30 mouse cellular contexts compared by ENCODE assay signal in the genomic region with DNA sequence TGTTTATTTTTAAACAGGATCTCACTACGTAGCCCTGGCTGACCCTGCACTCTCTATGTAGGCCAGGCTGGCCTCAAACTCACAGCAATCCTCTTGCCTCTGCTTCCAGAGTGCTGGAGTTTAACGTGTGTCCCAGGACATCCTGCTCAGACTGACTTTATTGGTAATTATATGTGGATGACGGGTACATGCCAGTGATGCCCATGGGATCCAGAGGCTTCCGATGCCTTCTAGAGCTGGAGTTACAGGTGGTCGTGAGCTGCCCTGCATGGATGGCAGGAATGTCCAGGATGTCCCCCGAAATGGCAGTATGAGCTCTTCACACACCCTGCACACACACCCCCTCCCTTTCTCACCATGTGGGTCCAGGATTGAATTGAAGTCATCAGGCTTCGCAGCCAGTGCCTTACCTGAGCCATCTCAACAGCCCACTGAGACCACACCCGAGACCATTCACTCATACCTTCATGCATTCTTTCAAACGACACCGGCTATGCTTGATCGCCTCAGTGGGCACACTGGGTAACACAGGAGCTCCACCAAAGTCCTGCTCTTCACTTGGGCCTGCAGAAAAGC. TPM values are rescaled to one million over a fixed set of nuclear protein-coding genes. Genes with fewer than 3 reads are reported as not detected.
A peak's percentile ranks its signal among the peaks of the same experiment; 100 is the strongest.
DNase-seq lines count a peak whose midpoint lies in the region; ATAC-seq lines count a peak whose summit lies in the region.
"Had no signal": no experiment of that assay in that cellular context is flagged by ENCODE, and none has a peak within 500 bp of the region (broad histone marks: within the 10 kb centered on the region; RNA-seq: fewer than 3 reads in every experiment).

No protein-coding gene starts in this region.

- H3K9me3 ChIP-seq in forebrain, embryonic 11.5 days (ENCODE audit: control insufficient read depth, low read length), result no peaks in the 10 kb centered on the region
- H3K9me3 ChIP-seq in forebrain, embryonic 10.5 days, result no peaks in the 10 kb centered on the region
- no peaks in the 10 kb centered on the region for H3K9me3 ChIP-seq in midbrain, embryonic 11.5 days (ENCODE audit: control insufficient read depth, low read length)
- H3K9me3 ChIP-seq in midbrain, embryonic 15.5 days, result no peaks in the 10 kb centered on the region
- H3K9me3 ChIP-seq in embryonic facial prominence, embryonic 10.5 days, result no peaks in the 10 kb centered on the region
- H3K9me3 ChIP-seq: forebrain, embryonic 12.5 days; forebrain, embryonic 15.5 days; heart, embryonic 12.5 days; heart, embryonic 15.5 days had no signal

- DNase-seq in forebrain, embryonic 11.5 days (ENCODE audit: low spot score), result peak; percentile 43
- no peak for DNase-seq in forebrain, embryonic 10.5 days (ENCODE audit: extremely low spot score, low spot score)
- DNase-seq in midbrain, embryonic 11.5 days (ENCODE audit: low spot score, missing footprints), result peak; percentile 65
- DNase-seq in R1 (ENCODE audit: low read depth, low spot score), result peak; percentile 69
- no peak for DNase-seq in layer of hippocampus, adult 9-11 months
- no peak for DNase-seq in embryonic facial prominence, embryonic 10.5 days (ENCODE audit: low spot score)
- no peak for DNase-seq in layer of hippocampus, postnatal 36 days
- DNase-seq: adrenal gland, adult 8-10 months; adrenal gland, postnatal 25 days; B cell, adult 2 months; cerebellum, adult 11-12 months; cerebellum, adult 8-10 months; cerebellum, postnatal 10 days; cerebellum, postnatal 36 days; embryo, embryonic 11 days; gastrocnemius, postnatal 25 days; heart, adult 2 months; heart, postnatal 10 days; heart, postnatal 4 days had no signal

- WGBS in forebrain, embryonic 11.5 days, result 88% methylated on average over 11 of the region's 11 CpGs
- WGBS in forebrain, embryonic 10.5 days, result 93% methylated on average over 11 of the region's 11 CpGs
- 87% methylated on average over 11 of the region's 11 CpGs for WGBS in midbrain, embryonic 11.5 days
- WGBS in midbrain, embryonic 15.5 days, result 89% methylated on average over 11 of the region's 11 CpGs
- WGBS in embryonic facial prominence, embryonic 10.5 days, result 90% methylated on average over 11 of the region's 11 CpGs

- H3K9ac ChIP-seq in forebrain, embryonic 11.5 days (ENCODE audit: low read length), result no peak overlapping the region
- H3K9ac ChIP-seq in midbrain, embryonic 11.5 days (ENCODE audit: low read length), result no peak overlapping the region
- H3K9ac ChIP-seq in midbrain, embryonic 15.5 days, result no peak overlapping the region
- H3K9ac ChIP-seq: forebrain, embryonic 12.5 days; forebrain, embryonic 15.5 days; heart, embryonic 12.5 days; heart, embryonic 15.5 days; hindbrain, embryonic 14.5 days had no signal

- no peak overlapping the region for H3K4me3 ChIP-seq in forebrain, embryonic 11.5 days (ENCODE audit: low read depth, low read length)
- H3K4me3 ChIP-seq in forebrain, embryonic 10.5 days, result no peak overlapping the region
- no peak overlapping the region for H3K4me3 ChIP-seq in midbrain, embryonic 11.5 days (ENCODE audit: low read depth, low read length)
- H3K4me3 ChIP-seq in midbrain, embryonic 15.5 days, result no peak overlapping the region
- H3K4me3 ChIP-seq in embryonic facial prominence, embryonic 10.5 days, result no peak overlapping the region
- H3K4me3 ChIP-seq: forebrain, embryonic 12.5 days; forebrain, embryonic 15.5 days; heart, adult 2 months; heart, embryonic 12.5 days; heart, embryonic 15.5 days had no signal

- no peaks in the 10 kb centered on the region for H3K4me1 ChIP-seq in forebrain, embryonic 11.5 days (replicated peaks; ENCODE audit: control insufficient read depth, insufficient read depth, low read length)
- peaks cover 35% of the 10 kb centered on the region for H3K4me1 ChIP-seq in forebrain, embryonic 10.5 days
- peaks cover 5% of the 10 kb centered on the region for H3K4me1 ChIP-seq in midbrain, embryonic 11.5 days (ENCODE audit: control insufficient read depth, insufficient read depth, low read length)
- H3K4me1 ChIP-seq in midbrain, embryonic 15.5 days, result peaks cover 13% of the 10 kb centered on the region
- H3K4me1 ChIP-seq in embryonic facial prominence, embryonic 10.5 days, result peaks cover 40% of the 10 kb centered on the region

- no peaks in the 10 kb centered on the region for H3K27me3 ChIP-seq in forebrain, embryonic 11.5 days (ENCODE audit: control insufficient read depth, insufficient read depth, low read length)
- no peaks in the 10 kb centered on the region for H3K27me3 ChIP-seq in forebrain, embryonic 10.5 days (ENCODE audit: poor library complexity, severe bottlenecking)
- no peaks in the 10 kb centered on the region for H3K27me3 ChIP-seq in midbrain, embryonic 11.5 days (ENCODE audit: control insufficient read depth, insufficient read depth, low read length)
- no peaks in the 10 kb centered on the region for H3K27me3 ChIP-seq in midbrain, embryonic 15.5 days (replicated peaks)
- H3K27me3 ChIP-seq in embryonic facial prominence, embryonic 10.5 days (replicated peaks; ENCODE audit: low read depth, poor library complexity, severe bottlenecking), result no peaks in the 10 kb centered on the region
- H3K27me3 ChIP-seq: forebrain, embryonic 12.5 days; forebrain, embryonic 15.5 days; heart, embryonic 12.5 days; heart, embryonic 15.5 days; Patski had no signal

- ATAC-seq in forebrain, embryonic 11.5 days (replicated peaks; ENCODE audit: low FRiP score), result no peak
- ATAC-seq in midbrain, embryonic 11.5 days (ENCODE audit: low FRiP score), result no peak
- no peak for ATAC-seq in midbrain, embryonic 15.5 days (replicated peaks)
- ATAC-seq: activated CD4-positive, CD25-positive, alpha-beta regulatory T cell, adult 4 months; forebrain, embryonic 15.5 days; hindbrain, postnatal 0 days; inflammation-experienced regulatory T-cells, adult 6 months; intestine, embryonic 16.5 days; Patski had no signal

- no peak overlapping the region for H3K4me2 ChIP-seq in forebrain, embryonic 11.5 days (ENCODE audit: low read depth, low read length, severe bottlenecking)
- H3K4me2 ChIP-seq in midbrain, embryonic 11.5 days, result no peak overlapping the region
- no peak overlapping the region for H3K4me2 ChIP-seq in midbrain, embryonic 15.5 days
- H3K4me2 ChIP-seq: forebrain, embryonic 12.5 days; forebrain, embryonic 15.5 days; heart, embryonic 12.5 days; heart, embryonic 15.5 days; hindbrain, embryonic 14.5 days had no signal

- H3K36me3 ChIP-seq in forebrain, embryonic 11.5 days (ENCODE audit: control insufficient read depth, insufficient read depth, low read length), result peaks cover 8% of the 10 kb centered on the region; the same call in 1 of the 2 replicates
- peaks cover 48% of the 10 kb centered on the region for H3K36me3 ChIP-seq in forebrain, embryonic 10.5 days (replicated peaks)
- peaks cover 11% of the 10 kb centered on the region; the same call in 1 of the 2 replicates for H3K36me3 ChIP-seq in midbrain, embryonic 11.5 days (ENCODE audit: control insufficient read depth, insufficient read depth, low read length)
- H3K36me3 ChIP-seq in midbrain, embryonic 15.5 days (replicated peaks), result peaks cover 12% of the 10 kb centered on the region
- H3K36me3 ChIP-seq in embryonic facial prominence, embryonic 10.5 days (replicated peaks), result peaks cover 42% of the 10 kb centered on the region

- H3K27ac ChIP-seq in forebrain, embryonic 11.5 days (ENCODE audit: low read depth, low read length), result no peak overlapping the region
- H3K27ac ChIP-seq in forebrain, embryonic 10.5 days, result no peak overlapping the region
- H3K27ac ChIP-seq in midbrain, embryonic 11.5 days (ENCODE audit: low read depth, low read length), result no peak overlapping the region
- H3K27ac ChIP-seq in midbrain, embryonic 15.5 days, result no peak overlapping the region
- H3K27ac ChIP-seq in embryonic facial prominence, embryonic 10.5 days (replicated peaks), result no peak overlapping the region
- H3K27ac ChIP-seq: forebrain, embryonic 12.5 days; forebrain, embryonic 15.5 days; heart, adult 2 months; heart, embryonic 15.5 days; hindbrain, embryonic 14.5 days; hindbrain, postnatal 0 days had no signal

RNA-seq across cellular contexts. Expression of a gene that starts 5.4 kb away (rescaled TPM):
- polyA plus RNA-seq in forebrain, embryonic 11.5 days (2014; fragmentation: Nextera tagmentation; extraction: Ambion mirVana), result 1,000 and 1,067 TPM in 2 replicates
- polyA plus RNA-seq in forebrain, embryonic 10.5 days (2016; fragmentation: Nextera tagmentation; extraction: Ambion mirVana), result 1,247 and 1,263 TPM in 2 replicates
- 980 and 1,048 TPM in 2 replicates for polyA plus RNA-seq in midbrain, embryonic 11.5 days (2014; fragmentation: Nextera tagmentation; extraction: Ambion mirVana)
- 856 and 860 TPM in 2 replicates for polyA plus RNA-seq in midbrain, embryonic 15.5 days (2015; fragmentation: Nextera tagmentation; extraction: Ambion mirVana)
- polyA plus RNA-seq in embryonic facial prominence, embryonic 10.5 days (2016; fragmentation: Nextera tagmentation; extraction: Ambion mirVana), result 1,152 and 1,189 TPM in 2 replicates
- total RNA-seq in layer of hippocampus, postnatal 36 days (2021), result 1,000 to 10,000 TPM; 1,474 to 1,494 TPM

RNA-seq across cellular contexts. Expression of a gene that starts 37.7 kb away (rescaled TPM):
- polyA plus RNA-seq in forebrain, embryonic 11.5 days (2014; fragmentation: Nextera tagmentation; extraction: Ambion mirVana), result 124 and 132 TPM in 2 replicates
- polyA plus RNA-seq in forebrain, embryonic 10.5 days (2016; fragmentation: Nextera tagmentation; extraction: Ambion mirVana), result 132 and 135 TPM in 2 replicates
- polyA plus RNA-seq in midbrain, embryonic 11.5 days (2014; fragmentation: Nextera tagmentation; extraction: Ambion mirVana), result 110 and 120 TPM in 2 replicates
- polyA plus RNA-seq in midbrain, embryonic 15.5 days (2015; fragmentation: Nextera tagmentation; extraction: Ambion mirVana), result 16.2 and 16.9 TPM in 2 replicates
- polyA plus RNA-seq in embryonic facial prominence, embryonic 10.5 days (2016; fragmentation: Nextera tagmentation; extraction: Ambion mirVana), result 112 and 118 TPM in 2 replicates
- 1 to 10 TPM; 1.2 to 2.3 TPM for total RNA-seq in layer of hippocampus, postnatal 36 days (2021)

Comparison
In these comparisons a context has a peak if more than half of its experiments do, and no peak if none do; other contexts are left out.
1. DNase-seq: peak in forebrain, embryonic 11.5 days (single experiment), midbrain, embryonic 11.5 days (single experiment) and R1 (single experiment); none in forebrain, embryonic 10.5 days (single experiment), layer of hippocampus, adult 9-11 months (single experiment), embryonic facial prominence, embryonic 10.5 days (single experiment) and layer of hippocampus, postnatal 36 days (0 of 2).